Mouse (Mus musculus) thymus, adult 2 months (tissue): ENCODE results near the gene Znrf1.

Source experiments
- CTCF ChIP-seq: fragments of 200-500 bp; IDR thresholded peaks from 2 replicates; pipeline ENCODE4 v1.5.1; 2012; ENCODE audit warnings: mild to moderate bottlenecking, control low read depth, low read length, moderate library complexity, borderline replicate concordance; ENCODE audit not compliant: control insufficient read depth, poor library complexity, insufficient read depth; ENCODE audit errors: extremely low read depth
- POLR2A ChIP-seq: fragments of 200-500 bp; IDR thresholded peaks from 2 replicates; pipeline ENCODE4 v1.6.1; 2012; ENCODE audit warnings: mild to moderate bottlenecking, low read length, control low read depth, moderate library complexity; ENCODE audit not compliant: control insufficient read depth, poor library complexity, insufficient read depth; ENCODE audit errors: extremely low read depth

DNA sequence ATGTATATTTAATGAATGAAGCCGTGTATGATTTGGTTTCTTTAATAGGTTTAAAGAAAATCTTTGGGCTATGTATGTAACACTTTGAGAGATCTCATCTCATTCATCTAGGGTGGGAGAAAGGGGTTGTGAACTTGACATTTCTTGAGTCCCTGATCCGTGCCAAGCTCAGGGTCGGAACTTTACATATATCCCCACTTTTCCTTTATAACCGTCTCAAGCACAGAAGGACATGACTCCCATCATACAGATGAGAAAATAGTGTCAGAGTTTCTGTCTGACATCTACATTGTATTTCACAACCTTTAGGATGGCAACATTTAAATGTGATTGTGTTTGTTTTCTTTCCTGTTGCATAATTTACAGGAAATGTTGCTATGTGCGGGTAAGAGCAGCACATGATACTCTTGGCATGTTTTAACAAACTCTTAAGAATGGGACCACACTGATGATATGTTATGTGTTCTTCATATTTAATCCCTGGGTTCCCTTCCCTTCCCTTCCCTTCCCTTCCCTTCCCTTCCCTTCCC is 26.4 kb downstream of the Znrf1 start:
- TF ChIP-seq CTCF = no peak
- no peak for TF ChIP-seq POLR2A
